Mouse (Mus musculus) left cerebral cortex, adult 8-10 months (tissue): ENCODE data around the gene Fdxacb1. TPM values are rescaled to one million over a fixed set of nuclear protein-coding genes. Genes with fewer than 3 reads are reported as not detected.

Experiments
- DNase-seq, 2 experiments: peaks; one replicate each; pipeline ENCODE4 v3.0.0; 2022; ENCODE audit warnings: low spot score in 2 of 2
- total RNA-seq, 4 experiments: library from RNA; stranded (reverse); gene quantifications; 2 replicates each; pipeline ENCODE4 v1.2.4; 2022

The Fdxacb1 gene
- total RNA-seq = 1 to 10 TPM; 5.3 to 6.6 (median 5.8) TPM

GRCm38 (mm10) chr9:50768107-50769002, at the start of gene Fdxacb1:
Gene Fdxacb1, plus strand, starts transcription at chr9:50768236.
- peak; percentile 96 to 98 for DNase-seq

GRCm38 (mm10) chr9:50718878-50719277, 49.2 kb upstream of the Fdxacb1 start:
- DNase-seq = no peak

GRCm38 (mm10) chr9:50721061-50721460, 47.0 kb upstream of the Fdxacb1 start:
- DNase-seq = no peak

GRCm38 (mm10) chr9:50722451-50722911, 45.6 kb upstream of the Fdxacb1 start:
- no peak for DNase-seq

- no peak for DNase-seq
These were observed 44.6 kb upstream of the Fdxacb1 start for GRCm38 (mm10) chr9:50723406-50723805.

GRCm38 (mm10) chr9:50724147-50724546, 43.9 kb upstream of the Fdxacb1 start:
- no peak for DNase-seq

- no peak for DNase-seq
These were observed 43.2 kb upstream of the Fdxacb1 start for GRCm38 (mm10) chr9:50724661-50725330.

- no peak for DNase-seq
These were observed 42.0 kb upstream of the Fdxacb1 start for GRCm38 (mm10) chr9:50725921-50726590.

- peak in 1 of 2 experiments; percentile 79 for DNase-seq
These were observed 40.7 kb upstream of the Fdxacb1 start for GRCm38 (mm10) chr9:50727171-50727924.

GRCm38 (mm10) chr9:50727925-50728651, 39.9 kb upstream of the Fdxacb1 start:
- DNase-seq = peak; percentile 64 to 92

GRCm38 (mm10) chr9:50729600-50729999, 38.4 kb upstream of the Fdxacb1 start:
- no peak for DNase-seq

GRCm38 (mm10) chr9:50732560-50732959, 35.5 kb upstream of the Fdxacb1 start:
- no peak for DNase-seq

GRCm38 (mm10) chr9:50734989-50735388, 33.0 kb upstream of the Fdxacb1 start:
- no peak for DNase-seq

GRCm38 (mm10) chr9:50738914-50739870, 28.8 kb upstream of the Fdxacb1 start, which contains the start of gene Dixdc1:
Gene Dixdc1, minus strand, starts transcription at chr9:50739517.
- DNase-seq = peak; percentile 80 to 84

- no peak for DNase-seq
These were observed 26.9 kb upstream of the Fdxacb1 start for GRCm38 (mm10) chr9:50740867-50741784.

- DNase-seq = no peak
These were observed 25.8 kb upstream of the Fdxacb1 start for GRCm38 (mm10) chr9:50742261-50742660.

- DNase-seq = no peak
These were observed 25.3 kb upstream of the Fdxacb1 start for GRCm38 (mm10) chr9:50742744-50743143.

GRCm38 (mm10) chr9:50745806-50746205, 22.2 kb upstream of the Fdxacb1 start:
- no peak for DNase-seq
